Mouse (Mus musculus) midbrain, embryonic 11.5 days (tissue): Measurements from ENCODE around the gene Nbdy. TPM values are rescaled to one million over a fixed set of nuclear protein-coding genes. Genes with fewer than 3 reads are reported as not detected.

Experiments
- ATAC-seq: fragments of 200-750 bp; cut with Nextera tagmentation; 2 replicates; pipeline ENCODE4 v1.8.0; 2017; ENCODE audit warnings: moderate TSS enrichment, moderate library complexity; ENCODE audit not compliant: low FRiP score
- DNase-seq: peaks from one replicate; pipeline ENCODE4 v3.0.0; 2015; ENCODE audit warnings: low spot score; ENCODE audit errors: missing footprints
- H3K27ac ChIP-seq: fragments of 300-500 bp; sonication (generic); 2 replicates; pipeline ENCODE4 v1.5.1; 2014; ENCODE audit warnings: low read depth, low read length
- H3K27me3 ChIP-seq: fragments of 300-500 bp; sonication (generic); 2 replicates; pipeline ENCODE4 v1.6.1; 2014; ENCODE audit warnings: mild to moderate bottlenecking, low read length, moderate library complexity, mixed read lengths; ENCODE audit not compliant: control insufficient read depth, insufficient read depth
- H3K36me3 ChIP-seq: fragments of 300-500 bp; sonication (generic); 2 replicates; pipeline ENCODE4 v1.6.1; 2014; ENCODE audit warnings: mild to moderate bottlenecking, low read length, moderate library complexity, mixed read lengths; ENCODE audit not compliant: control insufficient read depth, insufficient read depth
- H3K4me1 ChIP-seq: fragments of 300-500 bp; sonication (generic); 2 replicates; pipeline ENCODE4 v1.6.1; 2014; ENCODE audit warnings: low read length; ENCODE audit not compliant: control insufficient read depth, insufficient read depth
- H3K4me2 ChIP-seq: fragments of 300-500 bp; sonication (generic); 2 replicates; pipeline ENCODE4 v1.6.1; 2014; ENCODE audit warnings: mild to moderate bottlenecking, moderate library complexity
- H3K4me3 ChIP-seq: fragments of 300-500 bp; sonication (generic); 2 replicates; pipeline ENCODE4 v1.5.1; 2014; ENCODE audit warnings: low read depth, low read length
- H3K9ac ChIP-seq: fragments of 300-500 bp; sonication (generic); 2 replicates; pipeline ENCODE4 v1.6.1; 2014; ENCODE audit warnings: low read length
- H3K9me3 ChIP-seq: fragments of 300-500 bp; sonication (generic); 2 replicates; pipeline ENCODE4 v1.6.1; 2016; ENCODE audit warnings: low read length; ENCODE audit not compliant: control insufficient read depth
- WGBS: fragments of 180-500 bp; shearing (Covaris S2); extraction: QIAGEN DNeasy Blood & Tissue Kit; methylation state at CpG from one replicate; pipeline ENCODE4 v1.1.7; 2014; 5-methylcytosine and 5-hydroxymethylcytosine counted together
- polyA plus RNA-seq: library from polyadenylated mRNA; unstranded; fragments of >200 nt; fragmentation: Nextera tagmentation; extraction: Ambion mirVana; gene quantifications from 2 replicates; pipeline ENCODE4 v1.2.1, GENCODE M21; 2014

Nbdy gene
- polyA plus RNA-seq = 66.4 and 75.2 TPM in 2 replicates

DNA sequence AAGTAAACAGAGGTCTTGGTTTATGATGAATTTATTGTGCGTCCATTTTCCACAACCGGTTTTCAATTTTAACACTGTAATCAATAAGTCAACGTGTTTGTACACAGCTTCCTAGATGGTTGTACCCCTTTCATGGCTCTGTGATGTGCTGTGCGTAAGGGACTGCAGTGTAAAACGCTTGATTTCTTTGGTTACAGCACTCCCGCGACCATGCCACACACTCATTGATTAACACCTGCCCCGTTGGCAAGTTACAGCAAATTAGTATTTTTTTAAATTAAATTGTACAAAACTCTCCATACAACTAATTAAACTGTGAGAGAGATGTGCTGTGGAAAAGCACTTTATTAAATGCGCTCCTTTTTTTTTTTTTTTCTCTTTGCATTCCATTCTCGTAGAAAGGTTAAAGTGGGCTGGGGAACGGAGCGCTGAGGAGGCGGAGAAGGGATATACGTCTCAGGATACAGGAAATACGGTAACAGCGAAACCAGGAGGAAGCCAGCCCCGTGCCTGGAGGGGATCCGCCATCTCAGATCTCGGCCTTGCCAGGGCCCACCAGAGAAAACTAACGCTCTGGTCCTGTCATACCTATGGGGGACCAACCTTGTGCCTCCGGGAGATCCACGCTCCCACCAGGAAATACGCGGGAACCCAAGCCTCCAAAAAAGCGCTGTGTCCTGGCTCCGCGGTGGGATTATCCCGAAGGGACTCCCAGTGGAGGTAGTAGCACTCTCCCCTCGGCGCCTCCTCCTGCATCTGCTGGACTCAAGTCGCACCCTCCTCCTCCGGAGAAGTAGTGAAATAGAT lies at the start of gene Nbdy:
Gene Nbdy, plus strand, starts transcription at position 481 of the 807 bp plus-strand sequence.
- Histone ChIP-seq H3K4me2 (peak within 1 kb of the TSS; percentile 48), H3K27ac (peak within 1 kb of the TSS; percentile 71), H3K27me3 (no peaks in the 10 kb centered on the region), H3K9ac (peak within 1 kb of the TSS; percentile 69), H3K9me3 (no peaks in the 10 kb centered on the region), H3K4me3 (peak within 1 kb of the TSS; percentile 53), H3K36me3 (no peaks in the 10 kb centered on the region), H3K4me1 (no peaks in the 10 kb centered on the region; the same call in 1 of the 2 replicates)
- peak; percentile 87 for ATAC-seq
- peak; percentile 94 for DNase-seq
- 18% methylated on average over 32 of the region's 32 CpGs for WGBS

GRCm38 (mm10) chrX:153695782-153696395 lies 27.5 kb upstream of the Nbdy start, which contains the start of gene Kctd12b:
Gene Kctd12b (minus strand): TSS chrX:153696391.
- H3K27ac ChIP-seq = no peak within 1 kb of the TSS
- ATAC-seq = peak; percentile 58; the same call in 1 of the 2 replicates
- H3K9ac ChIP-seq = peak within 1 kb of the TSS; percentile 13; the same call in 1 of the 2 replicates
- no peaks in the 10 kb centered on the region for H3K27me3 ChIP-seq
- H3K4me2 ChIP-seq = peak within 1 kb of the TSS; percentile 37
- H3K9me3 ChIP-seq = no peaks in the 10 kb centered on the region
- WGBS = 17% methylated on average over 11 of the region's 11 CpGs
- DNase-seq = peak; percentile 82
- H3K36me3 ChIP-seq = no peaks in the 10 kb centered on the region
- H3K4me3 ChIP-seq = peak within 1 kb of the TSS; percentile 18
- 0 out of 2 replicates have a peak, but pooled peaks cover 3% of the 10 kb centered on the region for H3K4me1 ChIP-seq

GRCm38 (mm10) chrX:153700463-153700862 lies 22.9 kb upstream of the Nbdy start:
- 77% methylated on average over 3 of the region's 3 CpGs for WGBS
- H3K4me1 ChIP-seq = 0 out of 2 replicates have a peak, but pooled peaks cover 3% of the 10 kb centered on the region
- no peaks in the 10 kb centered on the region for H3K9me3 ChIP-seq
- no peak overlapping the region for H3K4me3 ChIP-seq
- H3K27ac ChIP-seq = no peak overlapping the region
- no peak overlapping the region for H3K9ac ChIP-seq
- no peaks in the 10 kb centered on the region for H3K36me3 ChIP-seq
- no peak overlapping the region for H3K4me2 ChIP-seq
- H3K27me3 ChIP-seq = no peaks in the 10 kb centered on the region
- DNase-seq = no peak
- no peak for ATAC-seq

- H3K27ac ChIP-seq = no peak overlapping the region
- no peak overlapping the region for H3K9ac ChIP-seq
- no peak overlapping the region for H3K4me2 ChIP-seq
- ATAC-seq (no peak), DNase-seq (no peak)
- H3K4me3 ChIP-seq = no peak overlapping the region
- no peaks in the 10 kb centered on the region for H3K27me3 ChIP-seq
- no peaks in the 10 kb centered on the region for H3K9me3 ChIP-seq
- H3K4me1 ChIP-seq = no peaks in the 10 kb centered on the region
- no peaks in the 10 kb centered on the region for H3K36me3 ChIP-seq
- 25% methylated on average over 4 of the region's 4 CpGs for whole genome bisulfite sequencing
Observed at GRCm38 (mm10) chrX:153707735-153708134, 15.7 kb upstream of the Nbdy start.

GRCm38 (mm10) chrX:153716716-153717115 lies 6.7 kb upstream of the Nbdy start:
- DNase-seq (no peak), ATAC-seq (no peak)
- H3K27ac ChIP-seq = no peak overlapping the region
- no peaks in the 10 kb centered on the region for H3K36me3 ChIP-seq
- WGBS = 84% methylated on average over 2 of the region's 2 CpGs
- no peaks in the 10 kb centered on the region for H3K9me3 ChIP-seq
- no peak overlapping the region for H3K9ac ChIP-seq
- no peak overlapping the region for H3K4me2 ChIP-seq
- no peaks in the 10 kb centered on the region for H3K27me3 ChIP-seq
- H3K4me1 ChIP-seq = no peaks in the 10 kb centered on the region
- H3K4me3 ChIP-seq = no peak overlapping the region

GRCm38 (mm10) chrX:153719602-153720001 lies 3.8 kb upstream of the Nbdy start:
- Histone ChIP-seq H3K27me3 (no peaks in the 10 kb centered on the region), H3K4me3 (no peak overlapping the region), H3K9me3 (no peaks in the 10 kb centered on the region), H3K9ac (no peak overlapping the region), H3K27ac (no peak overlapping the region), H3K4me2 (no peak overlapping the region), H3K4me1 (no peaks in the 10 kb centered on the region), H3K36me3 (no peaks in the 10 kb centered on the region)
- no peak for ATAC-seq
- WGBS = 37% methylated on average over 4 of the region's 4 CpGs
- DNase-seq = no peak

GRCm38 (mm10) chrX:153724400-153724799 lies 1.0 kb downstream of the Nbdy start:
- H3K36me3 ChIP-seq = no peaks in the 10 kb centered on the region
- DNase-seq (peak; percentile 88), ATAC-seq (peak; percentile 72)
- no peaks in the 10 kb centered on the region for H3K27me3 ChIP-seq
- WGBS = 28% methylated on average over 3 of the region's 3 CpGs
- H3K27ac ChIP-seq = no peak overlapping the region; the same call in 1 of the 2 replicates
- H3K4me2 ChIP-seq = peak overlapping the region; percentile 44
- H3K9me3 ChIP-seq = no peaks in the 10 kb centered on the region
- peak overlapping the region; percentile 53 for H3K4me3 ChIP-seq
- H3K4me1 ChIP-seq = no peaks in the 10 kb centered on the region; the same call in 1 of the 2 replicates
- peak overlapping the region; percentile 4; the same call in 1 of the 2 replicates for H3K9ac ChIP-seq

GRCm38 (mm10) chrX:153735697-153736096 lies 12.3 kb downstream of the Nbdy start:
- Histone ChIP-seq H3K27ac (no peak overlapping the region), H3K9ac (no peak overlapping the region), H3K4me2 (no peak overlapping the region), H3K9me3 (no peaks in the 10 kb centered on the region), H3K27me3 (no peaks in the 10 kb centered on the region), H3K36me3 (no peaks in the 10 kb centered on the region), H3K4me3 (no peak overlapping the region), H3K4me1 (no peaks in the 10 kb centered on the region)
- DNase-seq = no peak
- ATAC-seq = no peak
- WGBS = 85% methylated on average over 4 of the region's 4 CpGs

GRCm38 (mm10) chrX:153742493-153742892 lies 19.1 kb downstream of the Nbdy start:
- no peak overlapping the region for H3K4me3 ChIP-seq
- ATAC-seq (no peak), DNase-seq (no peak)
- H3K27me3 ChIP-seq = no peaks in the 10 kb centered on the region
- 97% methylated on average over 3 of the region's 3 CpGs for WGBS
- no peak overlapping the region for H3K27ac ChIP-seq
- no peaks in the 10 kb centered on the region for H3K36me3 ChIP-seq
- H3K4me2 ChIP-seq = no peak overlapping the region
- H3K9me3 ChIP-seq = no peaks in the 10 kb centered on the region
- H3K9ac ChIP-seq = no peak overlapping the region
- no peaks in the 10 kb centered on the region for H3K4me1 ChIP-seq
